Mouse (Mus musculus) liver, embryonic 14.5 days (tissue): ENCODE measurements at regions not wholly inside any gene's neighbourhood (a gene's known extent, or its start where the extent isn't known, plus 50 kb on each side); places are given as distances from the start of the nearest gene placed in this dataset.

Experiments
- CTCF ChIP-seq: IDR thresholded peaks from 2 replicates; pipeline ENCODE4 v1.5.1; 2016; ENCODE audit warnings: antibody characterized with exemption, low read depth, control low read depth
- EP300 ChIP-seq: IDR thresholded peaks from 2 replicates; pipeline ENCODE4 v1.6.1; 2016; ENCODE audit warnings: antibody characterized with exemption, low read depth

GRCm38 (mm10) chr12:80023107-80024078, 89.4 kb downstream of the Zfp36l1 start:
- TF ChIP-seq CTCF, result no peak
- TF ChIP-seq EP300, result no peak
